ENCODE assay signal across 9 mouse cellular contexts in the genomic region with DNA sequence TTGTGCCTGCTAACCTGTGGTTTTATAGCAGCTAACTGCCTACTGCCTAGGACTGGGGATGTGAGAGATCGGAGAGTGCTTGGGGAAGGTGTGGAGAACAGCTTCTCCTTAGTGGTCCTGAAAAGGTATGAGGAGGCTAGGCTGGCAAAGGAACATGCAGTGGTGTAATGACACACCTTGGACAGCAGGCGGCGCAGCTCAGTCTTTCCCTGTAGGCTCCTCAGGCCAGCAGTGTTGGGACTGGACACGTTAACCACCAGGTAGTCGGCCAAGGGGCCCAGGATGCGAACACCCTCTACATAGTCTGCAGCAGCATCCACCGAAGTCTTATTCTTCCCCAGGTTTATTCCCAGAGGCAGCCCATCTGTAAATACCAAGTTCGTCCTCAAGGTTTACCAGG. TPM values are rescaled to one million over a fixed set of nuclear protein-coding genes. Genes with fewer than 3 reads are reported as not detected.
DNase-seq lines count a peak whose midpoint lies in the region; ATAC-seq and TF ChIP-seq lines count a peak whose summit lies in the region.
"Had no signal": no experiment of that assay in that cellular context is flagged by ENCODE, and none has a peak within 500 bp of the region (broad histone marks: within the 10 kb centered on the region; RNA-seq: fewer than 3 reads in every experiment).

No protein-coding gene starts in this region.

- TF ChIP-seq CTCF in layer of hippocampus, adult 2 months (conservative IDR thresholded peaks at IDR 0.05) = peak; percentile 93

- H3K36me3 ChIP-seq in ES-E14 (ENCODE audit: control insufficient read depth, insufficient read depth, low read length, poor library complexity, severe bottlenecking) = peaks cover 43% of the 10 kb centered on the region

- no peaks in the 10 kb centered on the region for H3K9me3 ChIP-seq in ES-E14 (ENCODE audit: control insufficient read depth, insufficient read depth, low read depth, low read length)
- H3K9me3 ChIP-seq: limb, embryonic 15.5 days had no signal

- in situ Hi-C loops in ES-E14 (cut with MboI; ENCODE audit: low sequenced_read_pairs in 2 of 2, unreplicated experiment in 2 of 2) = no loop called here

- ATAC-seq in monocyte, adult 5-6 weeks (replicated peaks; ENCODE audit: insufficient number of reproducible peaks, low FRiP score, low TSS enrichment, poor library complexity, severe bottlenecking) = peak; percentile 71

- DNase-seq in layer of hippocampus, adult 2 months (ENCODE audit: low spot score in 2 of 2) = peak in 1 of 2 experiments; percentile 62
- no peak for DNase-seq in layer of hippocampus, adult 8-10 months (ENCODE audit: low spot score in 2 of 2)
- DNase-seq in ES-E14 (ENCODE audit: low read depth, low spot score) = peak; percentile 48
- peak; percentile 51 for DNase-seq in c-Kit-negative CD71-positive TER-119-positive erythroid progenitor cells, embryonic 14.5 days (ENCODE audit: low read depth, low spot score)
- DNase-seq in frontal cortex, postnatal 36 days (ENCODE audit: low spot score in 2 of 2) = peak; percentile 30 to 38
- peak; percentile 21 to 29 for DNase-seq in left cerebral cortex, postnatal 25 days (ENCODE audit: low spot score in 2 of 2)
- DNase-seq in thymus, postnatal 25 days = peak; percentile 53

- no peak overlapping the region for H3K9ac ChIP-seq in ES-E14 (ENCODE audit: insufficient read depth, low read depth, low read length, poor library complexity, severe bottlenecking)
- H3K9ac ChIP-seq: limb, embryonic 15.5 days had no signal

- intact Hi-C loops in left cerebral cortex, postnatal 25 days (cut with DNase I) = no loop called here

- no peak overlapping the region for H3K27ac ChIP-seq in layer of hippocampus, adult 2 months
- no peak overlapping the region for H3K27ac ChIP-seq in ES-E14 (ENCODE audit: insufficient read depth, low read depth, low read length, poor library complexity, severe bottlenecking)
- H3K27ac ChIP-seq: limb, embryonic 15.5 days had no signal

- H3K4me1 ChIP-seq in ES-E14 (ENCODE audit: control insufficient read depth in 2 of 2, insufficient read depth in 2 of 2, low read length in 2 of 2, poor library complexity in 1 of 2) = no peaks in the 10 kb centered on the region
- H3K4me1 ChIP-seq: limb, embryonic 15.5 days had no signal

- no peak overlapping the region for H3K4me3 ChIP-seq in layer of hippocampus, adult 2 months
- H3K4me3 ChIP-seq in ES-E14 (ENCODE audit: insufficient read depth in 1 of 2, low read depth in 1 of 2, low read length in 2 of 2, poor library complexity in 1 of 2, severe bottlenecking in 1 of 2) = no peak overlapping the region
- H3K4me3 ChIP-seq: limb, embryonic 15.5 days had no signal

TF ChIP-seq in ES-E14, 5 proteins besides CTCF, POLR2A, EP300 and RAD21:
- TF ChIP-seq CHD2 (IDR thresholded peaks at IDR 0.05; ENCODE audit: low read depth, low read length) = no peak
- no peak for TF ChIP-seq HCFC1 (IDR thresholded peaks at IDR 0.05; ENCODE audit: borderline replicate concordance, insufficient read depth, low read length)
- TF ChIP-seq ZC3H11A (IDR thresholded peaks at IDR 0.05; ENCODE audit: borderline replicate concordance, low read depth, low read length) = no peak
- TF ChIP-seq MAFK (IDR thresholded peaks at IDR 0.05; ENCODE audit: insufficient read depth, low read depth, low read length) = no peak
- no peak for TF ChIP-seq ZNF384 (IDR thresholded peaks at IDR 0.05; ENCODE audit: low read depth, low read length)

RNA-seq across cellular contexts. Expression of a gene that starts 12.6 kb away (rescaled TPM):
- 10 to 100 TPM; 25.6 to 25.9 TPM for total RNA-seq in layer of hippocampus, adult 2 months (2021)
- 10 to 100 TPM; 24.0 to 31.5 (median 26.5) TPM for total RNA-seq in layer of hippocampus, adult 8-10 months (2022)
- total RNA-seq in ES-E14 (2012; rRNA removed) = 57.3 and 103 TPM in 2 replicates
- 10 to 100 TPM; 15.2 to 18.1 TPM for total RNA-seq in left cerebral cortex, postnatal 25 days (2021)
- total RNA-seq in monocyte, adult 5-6 weeks (2017) = 6.1 to 12.4 TPM (median 11.2 TPM) in 3 replicates

RNA-seq across cellular contexts. Expression of a gene that starts 16.9 kb away (rescaled TPM):
- not detected for total RNA-seq in layer of hippocampus, adult 2 months (2021)
- total RNA-seq in layer of hippocampus, adult 8-10 months (2022) = under 1 TPM in 3 of 4 experiments, not detected in 1; 0.38 to 0.57 (median 0.41) TPM
- not detected in 2 replicates for total RNA-seq in ES-E14 (2012; rRNA removed)
- total RNA-seq in left cerebral cortex, postnatal 25 days (2021) = under 1 TPM in 1 of 2 experiments, not detected in 1; 0.57 TPM
- 90.5 to 206 TPM (median 128 TPM) in 3 replicates for total RNA-seq in monocyte, adult 5-6 weeks (2017)

RNA-seq across cellular contexts. Expression of a gene that starts 18.5 kb away (rescaled TPM):
- total RNA-seq in layer of hippocampus, adult 2 months (2021) = 1 to 10 TPM; 2.3 to 2.8 TPM
- total RNA-seq in layer of hippocampus, adult 8-10 months (2022) = 1 to 10 TPM; 1.3 to 4.1 (median 3.6) TPM
- total RNA-seq in ES-E14 (2012; rRNA removed) = 0.54 and 0.58 TPM in 2 replicates
- total RNA-seq in left cerebral cortex, postnatal 25 days (2021) = under 1 TPM; 0.44 to 0.94 TPM
- 1.1 TPM in 1 of 3 replicates, not detected in the others for total RNA-seq in monocyte, adult 5-6 weeks (2017)

RNA-seq across cellular contexts. Expression of a gene that starts 30.2 kb away (rescaled TPM):
- total RNA-seq in layer of hippocampus, adult 2 months (2021) = 10 to 100 TPM; 13.6 to 17.6 TPM
- 10 to 100 TPM; 14.8 to 21.0 (median 15.3) TPM for total RNA-seq in layer of hippocampus, adult 8-10 months (2022)
- 4.1 and 7.8 TPM in 2 replicates for total RNA-seq in ES-E14 (2012; rRNA removed)
- total RNA-seq in left cerebral cortex, postnatal 25 days (2021) = 10 to 100 TPM; 14.8 to 17.5 TPM
- 8.9 to 10.1 TPM (median 9.8 TPM) in 3 replicates for total RNA-seq in monocyte, adult 5-6 weeks (2017)

RNA-seq across cellular contexts. Expression of a gene that starts 30.2 kb away (rescaled TPM):
- 10 to 100 TPM; 28.0 to 30.1 TPM for total RNA-seq in layer of hippocampus, adult 2 months (2021)
- 10 to 100 TPM; 23.5 to 26.8 (median 26.1) TPM for total RNA-seq in layer of hippocampus, adult 8-10 months (2022)
- total RNA-seq in ES-E14 (2012; rRNA removed) = 54.7 and 61.8 TPM in 2 replicates
- 10 to 100 TPM; 26.3 to 28.2 TPM for total RNA-seq in left cerebral cortex, postnatal 25 days (2021)
- total RNA-seq in monocyte, adult 5-6 weeks (2017) = 89.8 to 95.4 TPM (median 90.7 TPM) in 3 replicates

Comparison
In these comparisons a context has a peak if more than half of its experiments do, and no peak if none do; other contexts are left out.
1. DNase-seq: peak in ES-E14 (single experiment), c-Kit-negative CD71-positive TER-119-positive erythroid progenitor cells, embryonic 14.5 days (single experiment), frontal cortex, postnatal 36 days (2 of 2), left cerebral cortex, postnatal 25 days (2 of 2) and thymus, postnatal 25 days (single experiment); none in layer of hippocampus, adult 8-10 months (0 of 2).
2. RNA of a gene that starts 16.9 kb away (total RNA-seq): 90.5 to 206 TPM in monocyte, adult 5-6 weeks; 0.57 TPM in left cerebral cortex, postnatal 25 days, 0.38 to 0.57 TPM in layer of hippocampus, adult 8-10 months, not detected in layer of hippocampus, adult 2 months and not detected in ES-E14; every median in the first group is over 10 times any median in the second.